Mouse (Mus musculus) hindbrain, embryonic 10.5 days (tissue): Measurements from ENCODE around the gene Rexo1. TPM values are rescaled to one million over a fixed set of nuclear protein-coding genes. Genes with fewer than 3 reads are reported as not detected.

ENCODE experiments used
- DNase-seq: peaks from one replicate; pipeline ENCODE4 v3.0.0-alpha.2; 2017; ENCODE audit warnings: low spot score
- H3K27ac ChIP-seq: fragments of 300-500 bp; sonication (generic); 2 replicates; pipeline ENCODE4 v1.5.1; 2016; ENCODE audit warnings: mild to moderate bottlenecking, moderate library complexity
- H3K27me3 ChIP-seq: fragments of 300-500 bp; sonication (generic); 2 replicates; pipeline ENCODE4 v1.6.1; 2016; ENCODE audit warnings: mild to moderate bottlenecking; ENCODE audit not compliant: poor library complexity, insufficient read depth, severe bottlenecking
- H3K36me3 ChIP-seq: fragments of 300-500 bp; sonication (generic); 2 replicates; pipeline ENCODE4 v1.6.1; 2016; ENCODE audit warnings: mild to moderate bottlenecking, moderate library complexity
- H3K4me1 ChIP-seq: fragments of 300-500 bp; sonication (generic); replicated peaks from 2 replicates; pipeline ENCODE4 v1.6.1; 2016; ENCODE audit warnings: mild to moderate bottlenecking
- H3K4me3 ChIP-seq: fragments of 300-500 bp; sonication (generic); 2 replicates; pipeline ENCODE4 v1.5.1; 2016; ENCODE audit warnings: mild to moderate bottlenecking, moderate library complexity
- H3K9me3 ChIP-seq: fragments of 300-500 bp; sonication (generic); 2 replicates; pipeline ENCODE4 v1.6.1; 2016; ENCODE audit warnings: mild to moderate bottlenecking, moderate library complexity
- WGBS: fragments of 180-500 bp; shearing (Covaris S2); methylation state at CpG from one replicate; pipeline ENCODE4 v1.1.7; 2016; 5-methylcytosine and 5-hydroxymethylcytosine counted together
- polyA plus RNA-seq: library from polyadenylated mRNA; unstranded; fragments of >200 nt; fragmentation: Nextera tagmentation; extraction: Ambion mirVana; gene quantifications from 2 replicates; pipeline ENCODE4 v1.2.1, GENCODE M21; 2016

The Rexo1 gene
- polyA plus RNA-seq, 1 experiment from 2014 or later = 38.5 TPM

- Histone ChIP-seq H3K9me3 (no peaks in the 10 kb centered on the region), H3K4me1 (no peaks in the 10 kb centered on the region), H3K27ac (peak overlapping the region; percentile 30; the same call in 1 of the 2 replicates), H3K4me3 (no peak overlapping the region), H3K36me3 (no peaks in the 10 kb centered on the region), H3K27me3 (no peaks in the 10 kb centered on the region; the same call in 1 of the 2 replicates)
- 47% methylated on average over 4 of the region's 4 CpGs for WGBS
- DNase-seq = no peak
These were observed 35.0 kb upstream of the Rexo1 start for GRCm38 (mm10) chr10:80596318-80596717.

GRCm38 (mm10) chr10:80589879-80590854 lies 28.8 kb upstream of the Rexo1 start, which contains the start of gene Abhd17a:
Gene Abhd17a, minus strand, starts transcription at chr10:80590341.
- WGBS = under 1% methylated on average over 73 of the region's 73 CpGs
- Histone ChIP-seq H3K9me3 (no peaks in the 10 kb centered on the region), H3K36me3 (peaks cover 20% of the 10 kb centered on the region), H3K4me1 (peaks cover 51% of the 10 kb centered on the region), H3K4me3 (peak within 1 kb of the TSS; percentile 94), H3K27me3 (no peaks in the 10 kb centered on the region), H3K27ac (peak within 1 kb of the TSS; percentile 90)
- peak; percentile 98 for DNase-seq

GRCm38 (mm10) chr10:80589127-80589878 lies 27.9 kb upstream of the Rexo1 start:
- 19% methylated on average over 12 of the region's 12 CpGs for WGBS
- Histone ChIP-seq H3K27ac (peak overlapping the region; percentile 90), H3K4me3 (peak overlapping the region; percentile 94)

DNA sequence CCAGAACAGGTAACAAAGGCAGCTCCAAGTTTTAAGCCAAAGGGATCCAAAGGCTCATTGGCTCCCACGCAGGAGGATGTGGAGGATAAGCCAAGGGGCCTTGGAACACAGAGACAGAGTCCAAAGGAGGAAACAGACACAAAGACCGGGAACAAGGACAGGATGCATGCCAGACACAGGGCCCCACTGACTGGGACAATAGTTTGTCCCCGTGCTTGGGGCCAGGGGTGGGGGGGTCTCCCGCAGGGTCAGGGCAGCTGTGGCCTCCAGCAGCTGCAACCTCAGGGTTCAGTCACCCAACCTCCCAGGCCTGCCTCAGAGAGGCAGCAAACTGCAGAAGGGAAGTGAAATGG lies 25.9 kb upstream of the Rexo1 start:
- WGBS = 31% methylated on average over 4 of the region's 4 CpGs
- peak overlapping the region; percentile 81 for H3K27ac ChIP-seq

More at GRCm38 (mm10) chr10:80589127-80589878, 27.9 kb upstream of the Rexo1 start:
- Histone ChIP-seq H3K36me3 (peaks cover 29% of the 10 kb centered on the region), H3K27me3 (no peaks in the 10 kb centered on the region), H3K9me3 (no peaks in the 10 kb centered on the region), H3K4me1 (peaks cover 59% of the 10 kb centered on the region)
- no peak for DNase-seq

GRCm38 (mm10) chr10:80586407-80587304 lies 25.3 kb upstream of the Rexo1 start:
- peak overlapping the region; percentile 32 for H3K4me3 ChIP-seq
- no peak for DNase-seq
- H3K27ac ChIP-seq = peak overlapping the region; percentile 81

More for the DNA sequence above, 25.9 kb upstream of the Rexo1 start:
- peaks cover 46% of the 10 kb centered on the region for H3K36me3 ChIP-seq
- no peaks in the 10 kb centered on the region for H3K27me3 ChIP-seq
- peaks cover 60% of the 10 kb centered on the region for H3K4me1 ChIP-seq
- peak; percentile 20 for DNase-seq
- H3K9me3 ChIP-seq = no peaks in the 10 kb centered on the region
- peak overlapping the region; percentile 32 for H3K4me3 ChIP-seq

DNA sequence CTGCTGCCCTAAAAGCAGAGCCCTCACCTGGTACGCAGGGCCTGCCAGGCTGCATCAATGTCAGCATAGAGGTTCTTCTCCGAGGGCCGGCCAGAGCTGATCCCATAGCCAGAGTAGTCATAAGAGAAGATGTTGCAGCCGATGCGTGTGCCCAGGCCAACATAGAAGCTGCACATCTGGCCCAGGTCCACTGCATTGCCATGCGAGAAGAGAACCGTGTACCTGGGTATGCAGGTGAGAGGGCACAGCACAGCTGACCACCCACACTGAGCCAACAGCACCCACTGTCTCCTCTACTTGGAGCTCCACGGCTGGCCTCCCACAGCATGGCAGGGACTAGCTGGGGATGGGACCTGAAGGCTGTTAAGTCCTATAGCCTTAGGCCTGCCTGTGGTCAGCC lies 24.2 kb upstream of the Rexo1 start:
- no peak for DNase-seq
- WGBS = 94% methylated on average over 8 of the region's 8 CpGs
- H3K9me3 ChIP-seq = no peaks in the 10 kb centered on the region
- no peak overlapping the region for H3K27ac ChIP-seq
- H3K27me3 ChIP-seq = no peaks in the 10 kb centered on the region
- H3K4me1 ChIP-seq = peaks cover 58% of the 10 kb centered on the region
- no peak overlapping the region for H3K4me3 ChIP-seq
- H3K36me3 ChIP-seq = peaks cover 51% of the 10 kb centered on the region

More at GRCm38 (mm10) chr10:80586407-80587304, 25.3 kb upstream of the Rexo1 start:
- Histone ChIP-seq H3K36me3 (peaks cover 51% of the 10 kb centered on the region), H3K9me3 (no peaks in the 10 kb centered on the region), H3K27me3 (no peaks in the 10 kb centered on the region), H3K4me1 (peaks cover 60% of the 10 kb centered on the region)
- 96% methylated on average over 51 of the region's 51 CpGs for WGBS

- Histone ChIP-seq H3K36me3 (peaks cover 51% of the 10 kb centered on the region), H3K27ac (0 out of 2 replicates have a peak overlapping the region, but pooled peaks have one; percentile 35), H3K4me3 (no peak overlapping the region), H3K27me3 (no peaks in the 10 kb centered on the region), H3K4me1 (peaks cover 52% of the 10 kb centered on the region), H3K9me3 (no peaks in the 10 kb centered on the region)
- no peak for DNase-seq
- 79% methylated on average over 12 of the region's 12 CpGs for WGBS
These were observed 23.5 kb upstream of the Rexo1 start for GRCm38 (mm10) chr10:80584642-80585552.

DNA sequence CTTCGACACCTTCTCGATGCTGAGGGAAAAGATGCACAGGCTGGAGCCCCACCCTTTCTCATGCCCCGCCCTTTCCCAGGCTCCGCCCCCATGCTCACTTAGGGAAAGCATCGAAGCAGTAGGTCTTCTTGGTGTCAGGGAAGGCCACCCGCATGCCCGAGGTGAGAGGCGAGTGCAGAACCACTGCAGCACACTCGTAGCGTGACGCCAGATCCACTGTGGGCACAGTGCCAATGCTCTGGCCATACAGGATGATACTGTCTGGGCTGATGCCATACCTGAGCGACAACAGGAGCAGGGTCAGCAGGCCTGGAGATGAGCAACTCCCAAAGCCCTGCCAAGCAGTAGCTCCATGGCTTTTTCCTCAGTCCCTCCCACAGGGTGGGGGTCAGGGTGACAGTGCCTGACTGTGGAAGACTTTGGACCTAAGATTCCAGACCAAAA lies 22.7 kb upstream of the Rexo1 start:
- 71% methylated on average over 12 of the region's 12 CpGs for WGBS
- no peak for DNase-seq

DNA sequence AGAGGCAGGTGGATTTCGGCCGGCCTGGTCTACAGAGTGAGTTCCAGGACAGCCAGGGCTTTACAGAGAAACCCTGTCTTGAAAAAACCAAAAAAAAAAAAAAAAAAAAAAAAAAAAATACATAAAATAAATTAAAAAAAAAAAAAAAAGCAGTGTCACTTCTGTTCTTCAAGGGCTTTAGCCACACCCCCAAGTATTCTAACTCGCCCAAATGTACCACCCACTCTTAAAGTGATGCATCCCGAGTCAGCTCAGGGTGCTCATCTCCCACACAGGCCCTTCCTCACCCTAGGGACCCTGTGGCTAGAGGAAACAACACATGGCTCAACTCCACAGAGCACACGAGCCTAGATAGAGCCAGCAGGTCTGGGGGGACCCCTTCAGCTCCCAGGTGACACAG lies 21.7 kb upstream of the Rexo1 start:
- Histone ChIP-seq H3K9me3 (no peaks in the 10 kb centered on the region), H3K36me3 (peaks cover 51% of the 10 kb centered on the region), H3K27me3 (no peaks in the 10 kb centered on the region), H3K4me1 (peaks cover 46% of the 10 kb centered on the region), H3K4me3 (no peak overlapping the region), H3K27ac (no peak overlapping the region)
- DNase-seq = no peak
- WGBS = 88% methylated on average over 5 of the region's 5 CpGs

More for the DNA sequence above, 22.7 kb upstream of the Rexo1 start:
- Histone ChIP-seq H3K36me3 (peaks cover 51% of the 10 kb centered on the region), H3K9me3 (no peaks in the 10 kb centered on the region), H3K27ac (0 out of 2 replicates have a peak overlapping the region, but pooled peaks have one; percentile 35), H3K27me3 (no peaks in the 10 kb centered on the region), H3K4me3 (no peak overlapping the region), H3K4me1 (peaks cover 46% of the 10 kb centered on the region)

DNA sequence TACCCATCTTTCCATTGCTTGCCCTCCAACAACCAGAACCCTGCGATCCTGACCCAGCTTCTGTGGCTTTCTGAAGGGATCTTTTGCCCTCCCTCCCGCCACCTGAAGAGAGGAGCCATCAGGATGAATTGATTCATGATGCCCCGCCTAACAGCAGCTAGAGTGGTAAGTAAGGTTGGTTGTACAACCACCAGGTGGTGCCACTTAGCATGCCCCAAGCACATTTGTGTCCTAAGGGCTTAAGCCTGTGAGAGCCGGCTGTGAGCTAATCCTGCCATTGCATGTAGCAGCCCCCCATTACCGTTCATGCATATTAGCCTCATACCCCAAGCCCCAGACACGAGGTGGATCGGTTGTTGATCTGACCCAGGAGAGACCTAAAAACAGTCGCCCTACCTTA lies 17.6 kb upstream of the Rexo1 start:
- Histone ChIP-seq H3K36me3 (peaks cover 18% of the 10 kb centered on the region), H3K9me3 (no peaks in the 10 kb centered on the region), H3K4me1 (peaks cover 53% of the 10 kb centered on the region), H3K4me3 (peak overlapping the region; percentile 79), H3K27me3 (0 out of 2 replicates have a peak, but pooled peaks cover 3% of the 10 kb centered on the region), H3K27ac (peak overlapping the region; percentile 90)
- 7% methylated on average over 8 of the region's 8 CpGs for WGBS
- peak; percentile 47 for DNase-seq

GRCm38 (mm10) chr10:80578131-80578750 lies 16.9 kb upstream of the Rexo1 start:
- H3K36me3 ChIP-seq = peaks cover 11% of the 10 kb centered on the region
- H3K4me3 ChIP-seq = peak overlapping the region; percentile 79
- 0 out of 2 replicates have a peak, but pooled peaks cover 3% of the 10 kb centered on the region for H3K27me3 ChIP-seq
- H3K4me1 ChIP-seq = peaks cover 59% of the 10 kb centered on the region
- H3K9me3 ChIP-seq = no peaks in the 10 kb centered on the region
- DNase-seq = peak; percentile 86
- H3K27ac ChIP-seq = peak overlapping the region; percentile 90
- under 1% methylated on average over 29 of the region's 29 CpGs for whole genome bisulfite sequencing
